Mouse (Mus musculus): ENCODE results near the gene Ppm1a. TPM values are rescaled to one million over a fixed set of nuclear protein-coding genes. Genes with fewer than 3 reads are reported as not detected.

The Ppm1a gene
- polyA plus RNA-seq, 1 experiment from 2014 or later: 57.7 TPM

DNA sequence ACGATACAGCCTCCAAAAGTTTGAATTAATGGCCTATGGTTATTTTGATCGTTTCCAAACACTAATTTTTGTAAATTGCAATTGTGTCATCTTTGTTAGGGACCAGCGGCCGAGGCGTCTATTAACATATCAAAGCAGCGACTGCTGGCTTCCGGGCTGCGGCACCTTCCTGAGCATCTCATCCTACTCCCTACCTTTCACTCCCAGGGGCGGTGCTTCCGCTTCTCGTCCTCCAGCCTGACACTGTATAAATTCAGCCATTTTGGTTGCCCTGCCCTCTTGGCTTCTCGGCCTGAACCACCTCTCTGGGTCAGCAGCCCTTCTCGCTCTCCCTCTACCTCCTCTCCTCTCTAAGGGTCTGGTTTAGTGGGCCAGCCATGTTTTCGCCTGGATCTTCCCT lies 11.8 kb upstream of the Ppm1a start:
- H3K4me2 ChIP-seq (replicated peaks): no peak overlapping the region
- H3K36me3 ChIP-seq: no peaks in the 10 kb centered on the region
- H3K4me3 ChIP-seq (replicated peaks): no peak overlapping the region
- ATAC-seq: no peak
- no peaks in the 10 kb centered on the region for H3K9me3 ChIP-seq
- 0 out of 2 replicates have a peak, but pooled peaks cover 9% of the 10 kb centered on the region for H3K4me1 ChIP-seq (replicated peaks)
- WGBS: 51% methylated on average over 14 of the region's 14 CpGs
- no peaks in the 10 kb centered on the region for H3K27me3 ChIP-seq
- H3K9ac ChIP-seq (replicated peaks): no peak overlapping the region
- H3K27ac ChIP-seq: no peak overlapping the region

DNA sequence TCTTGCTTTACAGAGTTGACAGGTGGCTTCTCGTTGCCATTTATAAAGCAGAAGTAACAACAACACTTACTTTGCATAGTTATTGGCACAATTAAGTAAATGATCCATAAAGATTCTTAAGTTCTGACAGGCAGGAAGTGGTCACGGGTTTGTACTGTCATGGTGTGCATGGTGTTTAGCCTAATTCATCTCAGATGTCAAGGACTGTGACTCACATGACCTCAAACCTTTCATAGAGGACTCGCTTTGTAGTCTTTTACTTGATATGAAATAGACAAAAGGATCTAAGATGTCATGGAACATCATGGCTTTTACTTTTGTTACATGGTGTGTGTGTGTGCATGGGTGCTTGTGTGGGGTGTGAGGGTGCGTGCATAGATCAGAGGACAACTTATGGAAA lies 8.9 kb upstream of the Ppm1a start:
- no peak overlapping the region for H3K4me2 ChIP-seq (replicated peaks)
- no peak for ATAC-seq
- H3K9ac ChIP-seq (replicated peaks): no peak overlapping the region
- 0 out of 2 replicates have a peak, but pooled peaks cover 9% of the 10 kb centered on the region for H3K4me1 ChIP-seq (replicated peaks)
- no peaks in the 10 kb centered on the region for H3K9me3 ChIP-seq
- no peaks in the 10 kb centered on the region for H3K36me3 ChIP-seq
- no peaks in the 10 kb centered on the region for H3K27me3 ChIP-seq
- 83% methylated on average over 4 of the region's 4 CpGs for WGBS
- no peak overlapping the region for H3K4me3 ChIP-seq (replicated peaks)
- H3K27ac ChIP-seq: no peak overlapping the region

- Histone ChIP-seq H3K27me3 (no peaks in the 10 kb centered on the region), H3K4me1 (replicated peaks) (0 out of 2 replicates have a peak, but pooled peaks cover 9% of the 10 kb centered on the region), H3K9ac (replicated peaks) (no peak overlapping the region), H3K4me2 (replicated peaks) (no peak overlapping the region), H3K9me3 (no peaks in the 10 kb centered on the region), H3K27ac (no peak overlapping the region), H3K4me3 (replicated peaks) (no peak overlapping the region), H3K36me3 (no peaks in the 10 kb centered on the region)
- WGBS: 74% methylated on average over 4 of the region's 4 CpGs
- no peak for ATAC-seq
Observed at GRCm38 (mm10) chr12:72748841-72749240, 8.4 kb upstream of the Ppm1a start.

- Histone ChIP-seq H3K4me3 (replicated peaks) (no peak overlapping the region), H3K27ac (no peak overlapping the region), H3K9ac (replicated peaks) (no peak overlapping the region), H3K4me2 (replicated peaks) (no peak overlapping the region), H3K4me1 (replicated peaks) (0 out of 2 replicates have a peak, but pooled peaks cover 9% of the 10 kb centered on the region), H3K36me3 (no peaks in the 10 kb centered on the region), H3K27me3 (no peaks in the 10 kb centered on the region), H3K9me3 (no peaks in the 10 kb centered on the region)
- WGBS: 91% methylated on average over 2 of the region's 2 CpGs
- ATAC-seq: no peak
Observed at GRCm38 (mm10) chr12:72749500-72749899, 7.8 kb upstream of the Ppm1a start.

- no peaks in the 10 kb centered on the region for H3K9me3 ChIP-seq
- H3K36me3 ChIP-seq: no peaks in the 10 kb centered on the region
- no peak overlapping the region for H3K9ac ChIP-seq (replicated peaks)
- 0 out of 2 replicates have a peak, but pooled peaks cover 6% of the 10 kb centered on the region for H3K4me1 ChIP-seq (replicated peaks)
- no peak overlapping the region for H3K4me3 ChIP-seq (replicated peaks)
- 88% methylated on average over 5 of the region's 5 CpGs for WGBS
- no peak overlapping the region for H3K4me2 ChIP-seq (replicated peaks)
- ATAC-seq: no peak
- H3K27me3 ChIP-seq: no peaks in the 10 kb centered on the region
- H3K27ac ChIP-seq: no peak overlapping the region
Observed at GRCm38 (mm10) chr12:72750016-72750415, 7.2 kb upstream of the Ppm1a start.

DNA sequence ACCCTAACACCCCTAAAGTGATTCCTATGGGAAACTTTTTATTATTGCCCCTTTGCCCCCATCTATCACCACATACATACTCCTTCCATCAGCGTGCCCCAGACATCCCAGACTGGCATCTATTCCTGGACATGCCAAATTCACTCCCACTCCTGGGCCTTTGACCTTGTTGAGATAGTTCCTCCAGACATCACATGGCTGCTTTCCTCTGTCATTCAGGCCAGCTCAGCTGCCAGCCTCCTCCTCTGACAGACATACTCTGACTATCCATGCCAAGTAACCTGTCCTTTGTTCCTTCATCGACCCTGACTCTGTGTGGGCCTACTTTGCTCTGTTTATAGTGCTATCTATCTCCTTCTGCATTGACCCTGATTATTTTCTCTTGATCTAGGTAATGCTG lies 6.6 kb upstream of the Ppm1a start:
- Histone ChIP-seq H3K4me3 (replicated peaks) (no peak overlapping the region), H3K4me1 (replicated peaks) (0 out of 2 replicates have a peak, but pooled peaks cover under 1% of the 10 kb centered on the region), H3K9ac (replicated peaks) (no peak overlapping the region), H3K27me3 (no peaks in the 10 kb centered on the region), H3K4me2 (replicated peaks) (no peak overlapping the region), H3K9me3 (no peaks in the 10 kb centered on the region), H3K27ac (no peak overlapping the region), H3K36me3 (no peaks in the 10 kb centered on the region)
- 80% methylated on average over 2 of the region's 2 CpGs for WGBS
- ATAC-seq: no peak

DNA sequence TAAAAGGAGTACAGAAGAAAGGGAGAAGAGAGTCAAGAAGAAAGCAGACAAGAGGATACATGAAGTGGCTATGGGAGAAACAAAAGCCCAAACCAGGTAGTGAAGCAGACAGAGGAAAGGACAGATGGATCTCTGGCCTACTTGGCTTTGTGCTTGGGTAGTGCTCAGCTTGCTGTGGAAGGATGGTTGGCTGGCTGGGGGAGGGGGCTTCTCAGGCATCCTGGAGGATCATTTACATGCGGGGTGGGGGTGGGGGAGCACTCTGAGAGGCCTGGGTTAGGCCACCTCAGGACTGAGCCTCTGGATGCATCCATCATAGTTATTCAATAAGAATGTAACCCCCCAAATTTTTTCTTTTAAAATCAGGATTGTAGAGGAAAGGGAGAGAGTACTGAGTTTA lies 341 bp downstream of the Ppm1a start:
- no peak for ATAC-seq
- Histone ChIP-seq H3K4me3 (replicated peaks) (no peak overlapping the region), H3K4me2 (replicated peaks) (no peak overlapping the region), H3K9ac (replicated peaks) (no peak overlapping the region), H3K4me1 (replicated peaks) (peaks cover 18% of the 10 kb centered on the region), H3K27me3 (no peaks in the 10 kb centered on the region), H3K27ac (no peak overlapping the region), H3K9me3 (no peaks in the 10 kb centered on the region), H3K36me3 (no peaks in the 10 kb centered on the region)
- WGBS: 9% methylated on average over 1 of the region's 1 CpGs

DNA sequence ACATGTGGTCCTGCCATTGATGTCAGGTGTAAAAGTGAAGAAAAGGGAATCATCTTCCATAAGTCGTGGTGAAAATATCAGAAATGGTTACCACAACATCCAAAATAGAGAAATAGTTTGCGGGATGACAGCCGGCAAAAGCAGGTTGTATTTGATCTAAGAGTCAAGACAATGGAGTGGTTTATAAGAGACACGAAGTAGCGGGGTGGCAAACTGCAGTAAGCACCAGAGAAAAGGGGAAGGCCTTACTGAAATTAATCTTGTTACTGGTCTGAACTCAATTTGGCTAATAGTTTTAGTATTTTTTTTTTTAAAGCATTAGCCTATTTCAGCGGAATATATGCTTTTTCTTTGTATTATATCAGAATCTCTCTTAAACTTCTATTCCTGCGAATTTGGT lies 2.7 kb downstream of the Ppm1a start:
- Histone ChIP-seq H3K27me3 (no peaks in the 10 kb centered on the region), H3K36me3 (no peaks in the 10 kb centered on the region), H3K4me1 (replicated peaks) (peaks cover 34% of the 10 kb centered on the region), H3K9me3 (no peaks in the 10 kb centered on the region), H3K9ac (replicated peaks) (peak overlapping the region; percentile 49; the same call in 1 of the 2 replicates), H3K27ac (peak overlapping the region; percentile 97), H3K4me3 (replicated peaks) (peak overlapping the region; percentile 75), H3K4me2 (replicated peaks) (peak overlapping the region; percentile 61)
- no peak for ATAC-seq
- 10% methylated on average over 7 of the region's 7 CpGs for WGBS

GRCm38 (mm10) chr12:72760376-72761229 lies 3.3 kb downstream of the Ppm1a start:
- WGBS: under 1% methylated on average over 74 of the region's 78 CpGs
- Histone ChIP-seq H3K4me1 (replicated peaks) (peaks cover 34% of the 10 kb centered on the region), H3K4me3 (replicated peaks) (peak overlapping the region; percentile 75), H3K4me2 (replicated peaks) (peak overlapping the region; percentile 61), H3K36me3 (no peaks in the 10 kb centered on the region), H3K9ac (replicated peaks) (peak overlapping the region; percentile 97), H3K9me3 (no peaks in the 10 kb centered on the region), H3K27ac (peak overlapping the region; percentile 97), H3K27me3 (no peaks in the 10 kb centered on the region)
- peak; percentile 92 for ATAC-seq

DNA sequence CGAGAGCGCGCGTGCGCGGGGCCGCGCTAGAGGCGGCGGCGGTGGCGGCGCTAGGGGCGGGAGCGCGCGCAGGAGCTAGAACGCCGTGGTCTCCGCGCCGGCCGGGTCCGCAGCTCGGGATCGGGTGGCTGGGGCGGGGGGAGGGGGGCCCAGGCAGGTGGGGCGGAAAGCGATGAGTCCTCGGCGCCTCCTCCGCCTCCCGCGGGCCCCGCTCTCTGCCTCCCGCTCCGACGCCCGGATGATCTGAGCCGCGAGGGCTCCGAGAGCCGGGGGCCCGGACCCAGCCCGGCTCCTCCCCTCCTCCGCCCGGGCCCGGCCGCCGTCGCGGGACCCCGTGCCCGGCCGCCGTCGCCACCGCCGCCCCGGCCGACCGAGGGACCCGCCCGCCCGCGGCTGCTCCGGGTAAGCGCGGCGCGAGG lies 4.0 kb downstream of the Ppm1a start:
- Histone ChIP-seq H3K4me2 (replicated peaks) (peak overlapping the region; percentile 76), H3K27me3 (no peaks in the 10 kb centered on the region), H3K4me3 (replicated peaks) (peak overlapping the region; percentile 75), H3K27ac (peak overlapping the region; percentile 97), H3K36me3 (no peaks in the 10 kb centered on the region), H3K9ac (replicated peaks) (peak overlapping the region; percentile 97), H3K4me1 (replicated peaks) (peaks cover 34% of the 10 kb centered on the region), H3K9me3 (no peaks in the 10 kb centered on the region)
- peak; percentile 82 for ATAC-seq
- WGBS: 1% methylated on average over 47 of the region's 71 CpGs

- Histone ChIP-seq H3K9me3 (no peaks in the 10 kb centered on the region), H3K4me2 (replicated peaks) (peak overlapping the region; percentile 76), H3K27ac (peak overlapping the region; percentile 97), H3K27me3 (no peaks in the 10 kb centered on the region), H3K4me3 (replicated peaks) (peak overlapping the region; percentile 75), H3K4me1 (replicated peaks) (peaks cover 33% of the 10 kb centered on the region), H3K9ac (replicated peaks) (peak overlapping the region; percentile 97), H3K36me3 (no peaks in the 10 kb centered on the region)
- WGBS: under 1% methylated on average over 34 of the region's 43 CpGs
- ATAC-seq: peak; percentile 71
Observed at GRCm38 (mm10) chr12:72761649-72762261, 4.5 kb downstream of the Ppm1a start.

- Histone ChIP-seq H3K9me3 (no peaks in the 10 kb centered on the region), H3K4me3 (replicated peaks) (peak overlapping the region; percentile 75), H3K4me1 (replicated peaks) (peaks cover 26% of the 10 kb centered on the region), H3K9ac (replicated peaks) (peak overlapping the region; percentile 97), H3K27me3 (no peaks in the 10 kb centered on the region), H3K27ac (no peak overlapping the region), H3K4me2 (replicated peaks) (peak overlapping the region; percentile 76), H3K36me3 (no peaks in the 10 kb centered on the region)
- 64% methylated on average over 1 of the region's 1 CpGs for WGBS
- ATAC-seq: no peak
Observed at GRCm38 (mm10) chr12:72762502-72762901, 5.2 kb downstream of the Ppm1a start.
